Mouse (Mus musculus) lung, adult 2 months (tissue): ENCODE results near the gene Rnf150. TPM values are rescaled to one million over a fixed set of nuclear protein-coding genes. Genes with fewer than 3 reads are reported as not detected.
"Not testable (repeated sequence)": the region's sequence is repeated elsewhere in the genome, so short reads cannot be mapped to it uniquely, and the experiment has no call there.

Experiments used
- DNase-seq: peaks from one replicate; pipeline ENCODE4 v3.0.0; 2022
- H3K4me1 ChIP-seq: fragments of 200-500 bp; 2 replicates; pipeline ENCODE4 v1.6.1; 2011; ENCODE audit warnings: low read length; ENCODE audit not compliant: control insufficient read depth, insufficient read depth
- H3K4me3 ChIP-seq: fragments of 200-500 bp; replicated peaks from 2 replicates; pipeline ENCODE3; 2011; ENCODE audit warnings: low read depth, mild to moderate bottlenecking, control low read depth, low read length; ENCODE audit errors: extremely low read depth
- CTCF ChIP-seq: fragments of 200-500 bp; IDR thresholded peaks from 2 replicates; pipeline ENCODE4 v1.5.1; 2011; ENCODE audit warnings: mild to moderate bottlenecking, low read length, control low read depth; ENCODE audit not compliant: insufficient read depth
- POLR2A ChIP-seq: fragments of 200-500 bp; IDR thresholded peaks from 2 replicates; pipeline ENCODE4 v1.6.1; 2011; ENCODE audit warnings: low read depth, mild to moderate bottlenecking, control low read depth, low read length, borderline replicate concordance; ENCODE audit errors: extremely low read depth
- WGBS: fragments of 180-500 bp; shearing (Covaris S2); methylation state at CpG from one replicate; pipeline ENCODE4 v1.1.7; 2018; 5-methylcytosine and 5-hydroxymethylcytosine counted together
- polyA plus RNA-seq: library from polyadenylated mRNA; depleted of rRNA; stranded (reverse); fragments of >200 nt; gene quantifications from 2 replicates; pipeline ENCODE4 v1.2.3, GENCODE M21; 2012

Rnf150 gene
- polyA plus RNA-seq, 1 experiment = 6.9 TPM

DNA sequence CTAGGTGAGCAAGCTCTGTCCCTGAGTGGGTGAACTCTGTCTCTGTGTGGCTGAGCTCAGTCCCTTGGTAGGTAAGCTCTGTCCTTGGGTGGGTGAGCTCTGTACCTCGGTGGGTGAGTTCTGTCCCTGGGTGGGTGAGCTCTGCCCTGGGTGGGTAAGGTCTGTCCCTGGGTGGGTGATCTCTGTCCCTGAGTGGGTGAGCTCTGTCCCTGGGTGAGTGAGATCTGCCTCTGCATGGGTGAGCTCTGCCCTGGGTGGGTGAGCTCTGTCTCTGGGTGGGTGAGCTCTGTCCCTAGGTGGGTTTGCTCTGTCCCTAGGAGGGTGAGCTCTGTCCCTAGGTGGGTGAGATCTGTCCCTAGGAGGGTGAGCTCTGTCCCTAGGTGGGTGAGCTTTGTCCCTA lies 213.5 kb downstream of the Rnf150 start:
- 96% methylated on average over 1 of the region's 1 CpGs for WGBS
- Histone ChIP-seq H3K4me3 (no peak overlapping the region), H3K4me1 (no peaks in the 10 kb centered on the region)
- TF ChIP-seq POLR2A = no peak
- TF ChIP-seq CTCF = no peak
- no peak for DNase-seq

DNA sequence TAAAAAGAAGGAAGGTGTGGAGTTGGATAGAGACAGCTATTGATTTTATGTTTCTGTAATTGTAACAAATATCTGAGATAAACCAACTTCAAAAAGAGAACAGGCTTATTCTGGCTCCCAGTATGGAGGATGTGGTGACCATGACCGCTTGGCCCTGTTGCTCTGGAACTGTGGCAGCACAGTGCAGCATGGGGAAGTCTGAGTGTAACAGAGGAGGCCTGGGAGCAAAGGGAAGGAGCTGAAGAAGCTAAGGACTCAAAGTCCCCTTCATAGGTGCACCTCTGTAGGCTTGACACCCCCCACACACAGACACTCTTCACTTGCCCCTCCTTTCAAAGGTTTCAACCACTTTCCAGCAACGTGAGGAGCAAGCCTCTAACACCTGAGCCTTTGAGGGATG lies 214.2 kb downstream of the Rnf150 start:
- no peak overlapping the region for H3K4me3 ChIP-seq
- WGBS = 51% methylated on average over 2 of the region's 2 CpGs
- TF ChIP-seq POLR2A = no peak
- no peak for DNase-seq
- no peaks in the 10 kb centered on the region for H3K4me1 ChIP-seq

DNA sequence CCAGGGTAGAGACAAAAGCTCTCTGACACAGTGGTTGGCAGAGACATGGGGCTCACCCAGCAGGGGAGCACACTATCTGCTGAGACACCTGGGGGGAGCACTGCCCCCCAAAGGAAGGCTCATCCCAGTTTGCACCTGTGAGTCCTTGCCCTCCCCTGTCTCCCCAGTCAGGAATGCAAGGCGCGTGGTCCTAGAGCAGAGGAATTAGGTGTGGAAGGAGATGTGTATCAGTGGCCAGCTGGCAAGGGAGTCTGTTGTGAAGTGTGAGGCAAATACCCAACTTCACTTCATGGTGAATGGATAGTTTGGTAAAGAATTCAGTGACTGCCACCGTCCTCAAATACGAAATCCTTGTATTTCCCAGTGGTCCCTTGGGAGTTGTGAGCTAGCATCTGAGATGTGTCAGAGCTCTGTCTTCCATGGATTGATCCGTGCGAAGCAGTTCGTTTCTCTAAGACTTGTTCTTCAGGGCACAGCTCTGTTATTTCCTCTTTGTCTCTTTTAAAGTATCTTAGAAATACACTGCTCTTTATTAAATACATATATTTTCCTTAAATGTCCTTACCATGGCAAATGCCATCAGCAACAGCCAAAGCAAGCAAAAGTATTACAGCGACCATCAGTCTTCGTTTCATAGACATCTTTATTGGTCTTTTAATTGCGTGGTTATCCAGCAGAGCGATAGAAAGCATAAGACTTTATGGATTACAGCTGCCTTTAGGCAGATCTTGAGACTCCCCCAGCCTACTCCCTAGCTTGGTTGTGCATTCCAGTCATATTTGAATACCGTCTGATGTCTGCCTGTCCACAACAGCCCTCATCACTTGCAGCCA lies 215.8 kb downstream of the Rnf150 start:
- no peak overlapping the region for H3K4me3 ChIP-seq
- peak; percentile 20 for DNase-seq
- no peaks in the 10 kb centered on the region for H3K4me1 ChIP-seq
- 68% methylated on average over 12 of the region's 12 CpGs for WGBS
- TF ChIP-seq POLR2A = no peak
- no peak for TF ChIP-seq CTCF

DNA sequence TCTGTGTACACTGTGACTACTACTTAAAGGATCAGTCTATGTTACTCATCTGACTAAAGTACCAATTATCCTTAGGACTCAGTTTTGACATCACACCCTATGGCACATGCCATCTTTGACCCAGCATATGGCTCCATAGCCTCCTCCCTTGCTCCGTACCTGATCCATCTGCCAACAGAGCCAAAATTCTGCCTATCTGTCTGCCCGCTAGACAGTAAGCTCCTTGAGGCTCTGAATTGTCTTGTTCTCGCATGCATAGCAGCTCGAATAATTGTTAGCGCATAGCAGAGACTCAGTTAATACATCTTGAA lies 216.3 kb downstream of the Rnf150 start:
- WGBS = 86% methylated on average over 5 of the region's 5 CpGs
- no peak for TF ChIP-seq POLR2A
- no peak for TF ChIP-seq CTCF
- no peak overlapping the region for H3K4me3 ChIP-seq
- H3K4me1 ChIP-seq = no peaks in the 10 kb centered on the region
- no peak for DNase-seq

DNA sequence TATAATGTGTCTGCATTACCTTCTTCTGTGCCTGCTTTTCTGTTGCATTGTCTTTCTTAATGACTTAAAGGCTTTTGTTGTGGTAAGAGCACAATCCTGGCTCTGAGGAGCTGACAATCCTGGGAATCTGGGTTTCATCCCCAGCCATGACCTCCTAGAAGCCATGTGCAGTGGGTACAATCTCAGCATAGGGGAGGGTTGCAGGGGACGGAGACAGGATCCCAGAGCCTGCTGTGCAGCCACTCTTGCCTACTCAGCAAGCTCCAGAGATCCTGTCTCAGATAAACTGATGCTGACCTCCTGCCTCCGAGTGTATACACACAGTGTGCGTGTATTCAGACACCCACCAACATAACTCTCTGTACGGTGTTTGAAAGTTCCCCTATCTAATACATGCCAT lies 218.1 kb downstream of the Rnf150 start:
- TF ChIP-seq CTCF = no peak
- no peak for TF ChIP-seq POLR2A
- no peak overlapping the region for H3K4me3 ChIP-seq
- WGBS = 43% methylated on average over 4 of the region's 4 CpGs
- no peak for DNase-seq
- no peaks in the 10 kb centered on the region for H3K4me1 ChIP-seq

DNA sequence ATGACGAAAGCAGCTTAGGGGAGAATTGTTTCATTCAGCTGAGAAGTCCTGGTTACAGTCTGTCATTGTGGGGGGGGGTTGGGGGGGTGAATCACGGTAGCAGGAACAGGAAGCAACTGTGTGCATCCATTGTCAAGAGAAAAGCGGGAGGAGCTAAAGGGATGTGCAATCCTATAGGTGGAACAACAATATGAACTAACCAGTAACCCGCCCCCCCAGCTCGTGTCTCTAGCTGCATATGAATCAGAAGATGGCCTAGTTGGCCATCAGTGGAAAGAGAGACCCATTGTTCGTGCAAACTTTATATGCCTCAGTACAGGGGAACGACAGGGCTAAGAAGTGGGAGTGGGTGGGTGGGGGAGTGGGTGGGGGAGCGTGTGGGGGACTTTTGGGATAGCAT lies 218.7 kb downstream of the Rnf150 start:
- not testable (repeated sequence) for H3K4me3 ChIP-seq, H3K4me1 ChIP-seq, DNase-seq
- WGBS = 74% methylated on average over 8 of the region's 8 CpGs

DNA sequence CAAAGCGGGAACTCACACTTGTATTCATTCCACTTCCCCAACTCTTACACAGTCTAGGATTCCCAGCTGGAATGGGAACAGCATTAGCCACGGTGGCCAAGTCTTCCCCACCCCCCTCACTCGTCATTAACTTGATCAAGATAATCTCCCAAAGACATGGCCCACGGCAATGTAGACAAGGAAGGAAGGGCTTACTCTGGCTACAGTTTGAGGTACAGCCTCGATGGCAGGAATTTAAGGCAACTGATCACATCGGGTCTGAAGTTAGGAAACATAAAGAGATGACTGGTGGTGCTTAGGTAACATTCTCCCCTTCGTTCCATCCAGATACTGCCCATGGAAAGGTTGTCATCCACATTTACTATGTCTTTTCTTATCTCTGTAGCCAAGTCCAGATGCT lies 219.1 kb downstream of the Rnf150 start:
- Histone ChIP-seq H3K4me3 (no peak overlapping the region), H3K4me1 (no peaks in the 10 kb centered on the region)
- TF ChIP-seq CTCF = no peak
- no peak for TF ChIP-seq POLR2A
- WGBS = 80% methylated on average over 7 of the region's 7 CpGs
- DNase-seq = no peak

DNA sequence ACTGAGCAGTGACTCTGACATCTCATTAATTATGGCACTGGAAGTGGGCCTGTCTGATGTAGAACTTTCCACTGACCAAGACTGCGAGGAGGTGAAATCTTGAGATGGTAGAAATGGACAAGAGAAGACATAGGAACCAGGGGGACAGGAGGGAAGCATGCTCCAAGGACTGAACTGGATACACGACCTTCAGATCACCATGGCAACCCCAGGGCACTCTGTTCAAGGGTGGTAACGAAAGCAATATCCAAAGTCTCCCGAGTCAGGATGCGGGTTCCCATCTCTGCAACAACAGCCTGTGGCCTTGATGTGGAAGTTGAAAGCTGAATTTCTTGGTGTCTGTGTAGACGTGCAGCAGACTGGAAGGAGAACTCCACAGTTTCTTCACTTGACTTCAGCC lies 220.3 kb downstream of the Rnf150 start:
- Histone ChIP-seq H3K4me1 (no peaks in the 10 kb centered on the region), H3K4me3 (no peak overlapping the region)
- TF ChIP-seq POLR2A (no peak), CTCF (no peak)
- DNase-seq = no peak
- 72% methylated on average over 6 of the region's 6 CpGs for WGBS

DNA sequence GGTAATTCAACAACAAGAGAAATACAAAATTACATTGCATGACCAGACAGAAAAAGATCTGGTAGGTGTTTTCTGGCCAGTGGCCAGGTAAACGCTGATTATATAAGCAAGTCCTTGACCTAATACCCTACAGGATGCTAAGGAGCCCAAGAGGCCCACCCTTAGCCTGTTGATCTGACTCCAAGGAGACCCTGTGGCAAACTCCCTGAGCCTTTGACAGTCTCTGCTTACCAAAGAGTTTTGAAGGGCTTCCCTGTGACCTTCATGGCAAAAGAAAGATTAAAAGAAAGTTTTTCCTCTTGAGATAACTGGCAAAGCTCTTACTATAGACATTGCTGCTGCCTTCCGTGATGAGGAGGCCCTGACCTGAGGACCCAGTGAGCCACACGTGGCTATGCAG lies 222.4 kb downstream of the Rnf150 start:
- H3K4me3 ChIP-seq = no peak overlapping the region
- no peak for DNase-seq
- H3K4me1 ChIP-seq = no peaks in the 10 kb centered on the region
- 63% methylated on average over 3 of the region's 3 CpGs for WGBS
- TF ChIP-seq CTCF (no peak), POLR2A (no peak)

DNA sequence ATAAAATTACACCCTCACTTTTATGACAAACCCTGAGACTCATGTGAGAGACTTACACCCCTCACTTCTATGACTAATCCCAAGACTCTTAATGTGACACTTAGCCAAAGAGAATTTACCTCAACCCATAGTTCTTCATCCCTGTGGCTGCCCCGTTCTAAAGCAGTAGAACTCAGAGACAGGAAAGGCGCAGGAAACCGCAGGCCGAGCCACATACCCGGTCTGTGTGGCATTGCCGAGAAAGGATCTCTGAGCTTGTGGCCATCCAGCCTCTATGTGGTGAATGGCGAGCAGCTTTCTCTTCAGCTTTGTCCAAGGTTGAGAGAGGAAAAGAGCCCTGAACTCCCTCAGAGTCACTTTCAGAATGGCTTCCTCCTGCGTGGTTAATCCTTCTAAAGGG lies 223.5 kb downstream of the Rnf150 start:
- no peak for DNase-seq

DNA sequence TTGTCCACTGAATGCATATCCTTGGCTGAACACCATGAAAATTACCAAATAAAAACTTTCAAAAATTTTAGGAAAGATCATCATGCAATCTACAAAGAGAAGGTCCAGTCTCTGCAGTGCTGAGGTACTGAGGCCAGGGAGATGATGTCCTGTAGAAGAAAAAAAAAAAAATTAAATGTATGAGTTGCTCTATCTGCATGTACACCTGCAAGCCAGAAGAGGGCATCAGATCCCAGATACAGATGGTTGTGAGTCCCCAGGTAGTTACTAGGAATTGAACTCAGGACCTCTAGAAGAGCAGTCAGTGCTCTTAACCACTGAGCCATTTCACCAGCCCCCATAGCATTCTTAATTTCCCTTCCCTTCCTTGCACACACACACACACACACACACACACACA lies 224.4 kb downstream of the Rnf150 start:
- H3K4me3 ChIP-seq = no peak overlapping the region
- no peak for DNase-seq
- TF ChIP-seq CTCF = no peak
- TF ChIP-seq POLR2A = no peak
- no peaks in the 10 kb centered on the region for H3K4me1 ChIP-seq

More for the DNA sequence above, 223.5 kb downstream of the Rnf150 start:
- Histone ChIP-seq H3K4me1 (no peaks in the 10 kb centered on the region), H3K4me3 (no peak overlapping the region)
- WGBS = 70% methylated on average over 8 of the region's 8 CpGs
- no peak for TF ChIP-seq CTCF
- no peak for TF ChIP-seq POLR2A
